Mouse (Mus musculus) liver, embryonic 14.5 days (tissue): ENCODE measurements around the gene Calca. TPM values are rescaled to one million over a fixed set of nuclear protein-coding genes. Genes with fewer than 3 reads are reported as not detected.

Experiments used
- ATAC-seq: fragments of 200-750 bp; cut with Nextera tagmentation; 2 replicates; pipeline ENCODE4 v1.8.0; 2017; ENCODE audit warnings: moderate number of reproducible peaks, mild to moderate bottlenecking, moderate library complexity; ENCODE audit not compliant: insufficient read depth
- DNase-seq, 3 experiments: peaks; one replicate each; pipeline ENCODE4 v3.0.0-alpha.2; 2012 to 2013; ENCODE audit warnings: low read depth in 3 of 3, low spot score in 3 of 3
- H3K27ac ChIP-seq: fragments of 300-500 bp; sonication (generic); 2 replicates; pipeline ENCODE4 v1.5.1; 2014; ENCODE audit warnings: moderate library complexity, mild to moderate bottlenecking, control low read depth, inconsistent platforms
- H3K27me3 ChIP-seq: fragments of 300-500 bp; sonication (generic); 2 replicates; pipeline ENCODE4 v1.6.1; 2014; ENCODE audit warnings: mild to moderate bottlenecking, low read length, moderate library complexity; ENCODE audit not compliant: control insufficient read depth, insufficient read depth
- H3K36me3 ChIP-seq: fragments of 300-500 bp; sonication (generic); replicated peaks from 2 replicates; pipeline ENCODE4 v1.6.1; 2014; ENCODE audit warnings: low read depth; ENCODE audit not compliant: control insufficient read depth, insufficient read depth
- H3K4me1 ChIP-seq, 2 experiments: fragments of 200-500 bp in 1 of 2; fragments of 300-500 bp in 1 of 2; sonication (generic) in 1 of 2; replicated peaks; 2 replicates each; pipeline ENCODE4 v1.6.1; 2012 to 2014; ENCODE audit warnings: antibody characterized with exemption in 1 of 2, inconsistent platforms in 1 of 2, low read length in 1 of 2; ENCODE audit not compliant: control insufficient read depth in 2 of 2, insufficient read depth in 2 of 2
- H3K4me2 ChIP-seq: fragments of 300-500 bp; sonication (generic); 2 replicates; pipeline ENCODE4 v1.6.1; 2014; ENCODE audit warnings: low read depth, mild to moderate bottlenecking, control low read depth, moderate library complexity
- H3K4me3 ChIP-seq, 2 experiments: fragments of 200-500 bp in 1 of 2; fragments of 300-500 bp in 1 of 2; sonication (generic) in 1 of 2; 2 replicates each; pipeline ENCODE4 v1.5.1; 2012 to 2014; ENCODE audit warnings: low read depth in 2 of 2, low read length in 2 of 2, mild to moderate bottlenecking in 2 of 2, control low read depth in 1 of 2, inconsistent platforms in 1 of 2, moderate library complexity in 1 of 2; ENCODE audit not compliant: insufficient read depth in 1 of 2
- H3K9ac ChIP-seq: fragments of 300-500 bp; sonication (generic); replicated peaks from 2 replicates; pipeline ENCODE4 v1.6.1; 2014; ENCODE audit warnings: mild to moderate bottlenecking, control low read depth, moderate library complexity
- H3K9me3 ChIP-seq: fragments of 300-500 bp; sonication (generic); 2 replicates; pipeline ENCODE4 v1.6.1; 2016; ENCODE audit warnings: low read length, mixed read lengths; ENCODE audit not compliant: control insufficient read depth
- CTCF ChIP-seq: IDR thresholded peaks from 2 replicates; pipeline ENCODE4 v1.5.1; 2016; ENCODE audit warnings: antibody characterized with exemption, low read depth, control low read depth
- EP300 ChIP-seq: IDR thresholded peaks from 2 replicates; pipeline ENCODE4 v1.6.1; 2016; ENCODE audit warnings: antibody characterized with exemption, low read depth
- WGBS: fragments of 180-500 bp; shearing (Covaris S2); extraction: QIAGEN DNeasy Blood & Tissue Kit; methylation state at CpG from one replicate; pipeline ENCODE4 v1.1.7; 2014; ENCODE audit not compliant: insufficient replicate concordance; 5-methylcytosine and 5-hydroxymethylcytosine counted together
- polyA plus RNA-seq, 2 experiments: library from polyadenylated mRNA; depleted of rRNA in 1 of 2; stranded (reverse) in 1 of 2; unstranded in 1 of 2; fragments of >200 nt; fragmentation: Nextera tagmentation in 1 of 2; extraction: Ambion mirVana in 1 of 2; gene quantifications; 2 replicates each; pipeline versions ENCODE4 v1.2.1 to v1.2.3; 2012 to 2014

Gene Calca
- polyA plus RNA-seq (2012; rRNA removed) (0.09 and 0.27 TPM in 2 replicates), polyA plus RNA-seq (2014; fragmentation: Nextera tagmentation; extraction: Ambion mirVana) (0.19 TPM in 1 of 2 replicates, not detected in the other)

- no peak for TF ChIP-seq CTCF
- no peak for TF ChIP-seq EP300
- Histone ChIP-seq H3K9me3 (no peaks in the 10 kb centered on the region), H3K9ac (no peak within 1 kb of the TSS), H3K4me2 (peak within 1 kb of the TSS; percentile 52), H3K4me1 (no peaks in the 10 kb centered on the region), H3K27ac (no peak within 1 kb of the TSS), H3K36me3 (no peaks in the 10 kb centered on the region), H3K4me3 (peak within 1 kb of the TSS; percentile 22 to 31; a peak in 3 of 4 replicates), H3K27me3 (peaks cover 11% of the 10 kb centered on the region)
- WGBS = 2% methylated on average over 12 of the region's 12 CpGs
- DNase-seq = no peak
- ATAC-seq = no peak
These were observed at the start of gene Calca for GRCm38 (mm10) chr7:114636102-114636501. Gene Calca (minus strand): TSS chr7:114636357.

DNA sequence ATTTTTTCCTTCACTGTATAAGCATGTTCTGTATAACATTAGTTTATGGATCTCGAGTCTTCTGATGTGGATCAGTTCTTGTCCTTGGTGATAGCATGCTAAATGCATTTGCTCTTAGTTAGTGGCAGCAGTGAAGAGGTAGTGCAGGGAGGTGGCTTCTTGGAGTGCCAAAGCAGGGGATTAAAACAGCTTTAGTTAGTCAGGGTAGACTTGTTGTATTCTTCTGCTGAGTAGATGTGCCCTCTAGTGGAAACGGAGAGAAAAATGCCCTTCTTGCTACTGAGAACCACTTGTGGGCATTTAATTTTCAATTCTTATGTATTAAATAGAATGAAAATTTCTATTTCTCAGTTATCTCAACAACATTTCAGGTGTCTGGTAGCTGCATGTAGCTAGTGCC, 36.5 kb upstream of the Calca start:
- H3K27ac ChIP-seq = no peak overlapping the region
- no peaks in the 10 kb centered on the region for H3K9me3 ChIP-seq
- TF ChIP-seq CTCF = peak; percentile 17; the same call in 1 of the 2 replicates
- no peak for TF ChIP-seq EP300
- no peaks in the 10 kb centered on the region for H3K4me1 ChIP-seq
- H3K4me3 ChIP-seq = no peak overlapping the region
- 23% methylated on average over 2 of the region's 2 CpGs for WGBS
- no peak for ATAC-seq
- H3K36me3 ChIP-seq = no peaks in the 10 kb centered on the region
- peak in 1 of 3 experiments; percentile 1 for DNase-seq
- H3K9ac ChIP-seq = no peak overlapping the region
- H3K27me3 ChIP-seq = no peaks in the 10 kb centered on the region
- no peak overlapping the region for H3K4me2 ChIP-seq

DNA sequence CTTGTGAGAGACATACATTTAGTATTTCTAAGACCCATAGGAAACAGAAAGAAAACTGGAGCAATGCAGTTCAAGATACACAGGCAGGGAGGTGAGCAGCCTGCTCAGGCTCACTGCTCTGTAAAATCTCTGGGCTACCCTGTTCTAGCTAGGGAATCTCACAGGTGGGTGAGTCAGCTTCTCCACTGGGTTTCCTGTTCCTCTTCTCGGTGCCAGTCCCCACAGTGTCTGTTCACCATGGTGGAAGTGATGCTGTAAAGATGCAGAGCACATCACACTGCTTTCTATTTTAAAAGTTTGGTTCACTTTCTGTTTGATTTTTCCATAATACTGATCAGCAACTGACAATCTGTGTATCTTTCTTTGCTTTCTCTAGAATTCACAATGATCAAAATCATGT, 35.2 kb upstream of the Calca start:
- TF ChIP-seq EP300 (no peak), CTCF (no peak)
- no peaks in the 10 kb centered on the region for H3K4me1 ChIP-seq
- no peak overlapping the region for H3K27ac ChIP-seq
- no peak overlapping the region for H3K4me2 ChIP-seq
- ATAC-seq (no peak), DNase-seq (no peak)
- no peaks in the 10 kb centered on the region for H3K27me3 ChIP-seq
- no peaks in the 10 kb centered on the region for H3K9me3 ChIP-seq
- no peaks in the 10 kb centered on the region for H3K36me3 ChIP-seq
- H3K4me3 ChIP-seq = no peak overlapping the region
- no peak overlapping the region for H3K9ac ChIP-seq
- WGBS = 11% methylated on average over 1 of the region's 1 CpGs

GRCm38 (mm10) chr7:114649730-114650129, 13.6 kb upstream of the Calca start:
- H3K9ac ChIP-seq = no peak overlapping the region
- no peaks in the 10 kb centered on the region for H3K4me1 ChIP-seq
- ATAC-seq = no peak
- WGBS = 12% methylated on average over 3 of the region's 3 CpGs
- no peaks in the 10 kb centered on the region for H3K9me3 ChIP-seq
- no peaks in the 10 kb centered on the region for H3K36me3 ChIP-seq
- no peak overlapping the region for H3K4me2 ChIP-seq
- no peak overlapping the region for H3K27ac ChIP-seq
- TF ChIP-seq CTCF = no peak
- TF ChIP-seq EP300 = no peak
- no peaks in the 10 kb centered on the region for H3K27me3 ChIP-seq
- no peak for DNase-seq
- H3K4me3 ChIP-seq = no peak overlapping the region

DNA sequence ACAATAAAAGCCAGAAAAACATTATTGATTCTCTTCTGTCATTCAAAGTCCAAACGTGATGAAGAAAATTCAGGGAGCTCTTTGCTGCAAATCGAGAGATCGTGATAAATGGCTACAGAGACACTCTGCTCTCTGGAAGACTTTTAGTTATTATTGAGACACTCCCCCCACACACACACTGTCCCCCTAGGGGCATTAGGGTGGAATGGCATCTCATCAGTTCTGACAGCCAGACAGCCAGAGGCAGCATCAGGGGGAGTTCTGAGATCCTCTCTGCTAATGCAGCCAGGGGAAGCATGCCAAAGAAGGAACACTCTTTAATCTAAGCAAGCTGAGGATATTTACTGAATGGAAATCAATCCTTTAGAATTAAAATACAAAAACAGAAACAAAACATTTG, 12.6 kb upstream of the Calca start:
- Histone ChIP-seq H3K4me3 (no peak overlapping the region), H3K4me2 (no peak overlapping the region), H3K27me3 (no peaks in the 10 kb centered on the region), H3K9me3 (no peaks in the 10 kb centered on the region), H3K27ac (no peak overlapping the region), H3K4me1 (no peaks in the 10 kb centered on the region), H3K36me3 (no peaks in the 10 kb centered on the region), H3K9ac (no peak overlapping the region)
- no peak for TF ChIP-seq EP300
- peak; percentile 26; the same call in 1 of the 2 replicates for TF ChIP-seq CTCF
- ATAC-seq (no peak), DNase-seq (no peak)
- WGBS = 44% methylated on average over 3 of the region's 3 CpGs
